Mouse (Mus musculus) liver, adult 2 months (tissue): ENCODE results near the gene Aipl1. TPM values are rescaled to one million over a fixed set of nuclear protein-coding genes. Genes with fewer than 3 reads are reported as not detected.

Experiments used
- DNase-seq: peaks from one replicate; pipeline ENCODE4 v3.0.0-alpha.2; 2011; ENCODE audit warnings: low read depth, low spot score; ENCODE audit errors: extremely low read depth
- H3K27ac ChIP-seq: fragments of 200-500 bp; replicated peaks from 2 replicates; pipeline ENCODE4 v1.5.1; 2012; ENCODE audit warnings: low read depth, mild to moderate bottlenecking, control low read depth, inconsistent platforms, low read length; ENCODE audit not compliant: insufficient read depth
- H3K27me3 ChIP-seq: fragments of 200-500 bp; 2 replicates; pipeline ENCODE4 v1.6.1; 2012; ENCODE audit warnings: mild to moderate bottlenecking, moderate library complexity, low read length, inconsistent platforms; ENCODE audit not compliant: control insufficient read depth, insufficient read depth
- H3K36me3 ChIP-seq: fragments of 200-500 bp; 2 replicates; pipeline ENCODE4 v1.6.1; 2012; ENCODE audit warnings: low read length, inconsistent platforms; ENCODE audit not compliant: control insufficient read depth, insufficient read depth
- H3K4me1 ChIP-seq: fragments of 200-500 bp; 2 replicates; pipeline ENCODE4 v1.6.1; 2011; ENCODE audit warnings: low read length; ENCODE audit not compliant: control insufficient read depth, insufficient read depth
- H3K4me3 ChIP-seq: fragments of 200-500 bp; 2 replicates; pipeline ENCODE4 v1.5.1; 2011; ENCODE audit warnings: low read depth, mild to moderate bottlenecking, control low read depth, low read length, moderate library complexity; ENCODE audit not compliant: insufficient read depth
- H3K79me2 ChIP-seq: fragments of 200-500 bp; 2 replicates; pipeline ENCODE4 v1.6.1; 2012; ENCODE audit warnings: inconsistent platforms, mild to moderate bottlenecking, low read length, moderate library complexity; ENCODE audit not compliant: control insufficient read depth, insufficient read depth
- H3K9ac ChIP-seq: fragments of 200-500 bp; 2 replicates; pipeline ENCODE4 v1.6.1; 2012; ENCODE audit warnings: low read depth, mild to moderate bottlenecking, control low read depth, inconsistent platforms, low read length
- CTCF ChIP-seq: fragments of 200-500 bp; IDR thresholded peaks from 2 replicates; pipeline ENCODE4 v1.5.1; 2011; ENCODE audit warnings: low read depth, low read length, control low read depth
- POLR2A ChIP-seq: fragments of 200-500 bp; IDR thresholded peaks from 2 replicates; pipeline ENCODE4 v1.6.1; 2011; ENCODE audit warnings: low read length, control low read depth; ENCODE audit not compliant: insufficient read depth; ENCODE audit errors: extremely low read depth
- WGBS: fragments of 180-500 bp; shearing (Covaris S2); methylation state at CpG from one replicate; pipeline ENCODE4 v1.1.7; 2018; 5-methylcytosine and 5-hydroxymethylcytosine counted together
- polyA plus RNA-seq: library from polyadenylated mRNA; depleted of rRNA; stranded (reverse); fragments of >200 nt; gene quantifications from 2 replicates; pipeline ENCODE4 v1.2.3, GENCODE M21; 2012
- total RNA-seq: library from RNA; depleted of rRNA; stranded (reverse); fragments of >200 nt; gene quantifications from 2 replicates; pipeline ENCODE4 v1.2.3, GENCODE M21; 2014

Gene Aipl1
- total and polyA plus RNA-seq, 2 experiments: not detected

- Histone ChIP-seq H3K79me2 (no peaks in the 10 kb centered on the region), H3K4me1 (no peaks in the 10 kb centered on the region), H3K4me3 (no peak overlapping the region), H3K27ac (no peak overlapping the region), H3K27me3 (no peaks in the 10 kb centered on the region), H3K9ac (no peak overlapping the region), H3K36me3 (no peaks in the 10 kb centered on the region)
- DNase-seq: no peak
- no peak for TF ChIP-seq CTCF
- TF ChIP-seq POLR2A: no peak
- WGBS: 51% methylated on average over 3 of the region's 3 CpGs
These were observed 40.7 kb upstream of the Aipl1 start for GRCm38 (mm10) chr11:72078056-72078455.

- no peak overlapping the region for H3K4me3 ChIP-seq
- H3K4me1 ChIP-seq: no peaks in the 10 kb centered on the region
- no peaks in the 10 kb centered on the region for H3K27me3 ChIP-seq
- no peak overlapping the region for H3K9ac ChIP-seq
- H3K27ac ChIP-seq: no peak overlapping the region
- DNase-seq: no peak
- H3K36me3 ChIP-seq: no peaks in the 10 kb centered on the region
- 72% methylated on average over 13 of the region's 13 CpGs for WGBS
- H3K79me2 ChIP-seq: no peaks in the 10 kb centered on the region
- TF ChIP-seq POLR2A: no peak
- TF ChIP-seq CTCF: no peak
These were observed 36.9 kb upstream of the Aipl1 start for GRCm38 (mm10) chr11:72074230-72074629.

- no peak overlapping the region for H3K27ac ChIP-seq
- H3K4me1 ChIP-seq: no peaks in the 10 kb centered on the region
- 76% methylated on average over 6 of the region's 6 CpGs for WGBS
- H3K79me2 ChIP-seq: no peaks in the 10 kb centered on the region
- no peak overlapping the region for H3K9ac ChIP-seq
- no peak overlapping the region for H3K4me3 ChIP-seq
- no peak for TF ChIP-seq CTCF
- TF ChIP-seq POLR2A: no peak
- DNase-seq: no peak
- no peaks in the 10 kb centered on the region for H3K36me3 ChIP-seq
- no peaks in the 10 kb centered on the region for H3K27me3 ChIP-seq
These were observed 35.1 kb upstream of the Aipl1 start for GRCm38 (mm10) chr11:72072331-72072905.

GRCm38 (mm10) chr11:72070733-72071132 lies 33.4 kb upstream of the Aipl1 start:
- Histone ChIP-seq H3K36me3 (no peaks in the 10 kb centered on the region), H3K27ac (no peak overlapping the region), H3K79me2 (no peaks in the 10 kb centered on the region), H3K4me1 (no peaks in the 10 kb centered on the region), H3K27me3 (no peaks in the 10 kb centered on the region), H3K4me3 (no peak overlapping the region), H3K9ac (no peak overlapping the region)
- TF ChIP-seq CTCF: no peak
- no peak for TF ChIP-seq POLR2A
- WGBS: 91% methylated on average over 9 of the region's 9 CpGs
- no peak for DNase-seq

- Histone ChIP-seq H3K36me3 (no peaks in the 10 kb centered on the region), H3K9ac (no peak overlapping the region), H3K4me3 (no peak overlapping the region), H3K79me2 (no peaks in the 10 kb centered on the region), H3K27ac (no peak overlapping the region), H3K27me3 (no peaks in the 10 kb centered on the region), H3K4me1 (no peaks in the 10 kb centered on the region)
- TF ChIP-seq POLR2A (no peak), CTCF (no peak)
- WGBS: 86% methylated on average over 7 of the region's 7 CpGs
- no peak for DNase-seq
These were observed 30.7 kb upstream of the Aipl1 start for GRCm38 (mm10) chr11:72068026-72068425.

GRCm38 (mm10) chr11:72067326-72067725 lies 30.0 kb upstream of the Aipl1 start:
- no peak overlapping the region for H3K9ac ChIP-seq
- no peaks in the 10 kb centered on the region for H3K79me2 ChIP-seq
- no peak for TF ChIP-seq CTCF
- TF ChIP-seq POLR2A: no peak
- no peaks in the 10 kb centered on the region for H3K36me3 ChIP-seq
- no peak overlapping the region for H3K4me3 ChIP-seq
- 93% methylated on average over 5 of the region's 5 CpGs for WGBS
- DNase-seq: no peak
- H3K27me3 ChIP-seq: no peaks in the 10 kb centered on the region
- H3K27ac ChIP-seq: no peak overlapping the region
- H3K4me1 ChIP-seq: no peaks in the 10 kb centered on the region
